Mouse (Mus musculus) kidney, embryonic 16.5 days (tissue): ENCODE data around the gene Ndufaf4. TPM values are rescaled to one million over a fixed set of nuclear protein-coding genes. Genes with fewer than 3 reads are reported as not detected.

ENCODE experiments used
- ATAC-seq: fragments of 200-750 bp; cut with Nextera tagmentation; 2 replicates; pipeline ENCODE4 v1.8.0; 2017; ENCODE audit warnings: moderate TSS enrichment; ENCODE audit not compliant: low FRiP score, low TSS enrichment
- H3K27ac ChIP-seq: fragments of 300-500 bp; sonication (generic); 2 replicates; pipeline ENCODE4 v1.5.1; 2014; ENCODE audit warnings: low read length
- H3K27me3 ChIP-seq: fragments of 300-500 bp; sonication (generic); 2 replicates; pipeline ENCODE4 v1.6.1; 2014; ENCODE audit warnings: low read length, control low read depth, mixed read lengths; ENCODE audit not compliant: insufficient read depth
- H3K36me3 ChIP-seq: fragments of 300-500 bp; sonication (generic); 2 replicates; pipeline ENCODE4 v1.6.1; 2014; ENCODE audit warnings: low read length, control low read depth, mixed read lengths; ENCODE audit not compliant: insufficient read depth
- H3K4me1 ChIP-seq: fragments of 300-500 bp; sonication (generic); 2 replicates; pipeline ENCODE4 v1.6.1; 2014; ENCODE audit warnings: low read length, control low read depth, mixed read lengths; ENCODE audit not compliant: insufficient read depth
- H3K4me2 ChIP-seq: fragments of 300-500 bp; sonication (generic); replicated peaks from 2 replicates; pipeline ENCODE4 v1.6.1; 2014; ENCODE audit warnings: low read depth, low read length
- H3K4me3 ChIP-seq: fragments of 300-500 bp; sonication (generic); 2 replicates; pipeline ENCODE4 v1.5.1; 2014; ENCODE audit warnings: mild to moderate bottlenecking, low read length
- H3K9ac ChIP-seq: fragments of 300-500 bp; sonication (generic); replicated peaks from 2 replicates; pipeline ENCODE4 v1.6.1; 2014; ENCODE audit warnings: low read length
- H3K9me3 ChIP-seq: fragments of 300-500 bp; sonication (generic); 2 replicates; pipeline ENCODE4 v1.6.1; 2016; ENCODE audit warnings: low read length, control low read depth
- WGBS: fragments of 180-500 bp; shearing (Covaris S2); extraction: QIAGEN DNeasy Blood & Tissue Kit; methylation state at CpG from one replicate; pipeline ENCODE4 v1.1.7; 2014; 5-methylcytosine and 5-hydroxymethylcytosine counted together
- polyA plus RNA-seq: library from polyadenylated mRNA; unstranded; fragments of >200 nt; fragmentation: Nextera tagmentation; extraction: Ambion mirVana; gene quantifications from 2 replicates; pipeline ENCODE4 v1.2.1, GENCODE M21; 2015

The Ndufaf4 gene
- polyA plus RNA-seq, 1 experiment from 2014 or later, result 46.4 TPM

- ATAC-seq, result 0 out of 2 replicates have a peak, but pooled peaks have one; percentile 25
- WGBS, result 16% methylated on average over 8 of the region's 8 CpGs
- no peaks in the 10 kb centered on the region for H3K27me3 ChIP-seq
Observed at GRCm38 (mm10) chr4:24898636-24899035, 753 bp downstream of the Ndufaf4 start.

GRCm38 (mm10) chr4:24899146-24899545 is 1.3 kb downstream of the Ndufaf4 start:
- no peak overlapping the region for H3K27ac ChIP-seq
- peak overlapping the region; percentile 48 for H3K9ac ChIP-seq

More at GRCm38 (mm10) chr4:24898636-24899035, 753 bp downstream of the Ndufaf4 start:
- H3K36me3 ChIP-seq, result peaks cover 16% of the 10 kb centered on the region; the same call in 1 of the 2 replicates
- peaks cover 12% of the 10 kb centered on the region; the same call in 1 of the 2 replicates for H3K4me1 ChIP-seq
- no peaks in the 10 kb centered on the region for H3K9me3 ChIP-seq
- peak overlapping the region; percentile 87 for H3K4me2 ChIP-seq
- peak overlapping the region; percentile 59 for H3K9ac ChIP-seq
- no peak overlapping the region for H3K27ac ChIP-seq
- peak overlapping the region; percentile 97 for H3K4me3 ChIP-seq

GRCm38 (mm10) chr4:24907745-24908144 is 9.9 kb downstream of the Ndufaf4 start:
- no peak overlapping the region for H3K4me2 ChIP-seq
- H3K9me3 ChIP-seq, result no peaks in the 10 kb centered on the region
- H3K27ac ChIP-seq, result no peak overlapping the region
- ATAC-seq, result no peak; the same call in 1 of the 2 replicates
- peaks cover 7% of the 10 kb centered on the region; the same call in 1 of the 2 replicates for H3K36me3 ChIP-seq
- H3K9ac ChIP-seq, result no peak overlapping the region
- no peaks in the 10 kb centered on the region for H3K4me1 ChIP-seq
- H3K4me3 ChIP-seq, result no peak overlapping the region
- no peaks in the 10 kb centered on the region for H3K27me3 ChIP-seq
- WGBS, result 33% methylated on average over 3 of the region's 3 CpGs

More at GRCm38 (mm10) chr4:24899146-24899545, 1.3 kb downstream of the Ndufaf4 start:
- WGBS, result 13% methylated on average over 4 of the region's 4 CpGs
- Histone ChIP-seq H3K27me3 (no peaks in the 10 kb centered on the region), H3K4me2 (peak overlapping the region; percentile 87), H3K4me1 (peaks cover 12% of the 10 kb centered on the region; the same call in 1 of the 2 replicates), H3K4me3 (peak overlapping the region; percentile 97), H3K9me3 (no peaks in the 10 kb centered on the region), H3K36me3 (peaks cover 16% of the 10 kb centered on the region; the same call in 1 of the 2 replicates)
- ATAC-seq, result no peak

GRCm38 (mm10) chr4:24915631-24916030 is 17.7 kb downstream of the Ndufaf4 start:
- H3K9ac ChIP-seq, result no peak overlapping the region
- 84% methylated on average over 2 of the region's 2 CpGs for WGBS
- no peaks in the 10 kb centered on the region for H3K27me3 ChIP-seq
- no peaks in the 10 kb centered on the region for H3K9me3 ChIP-seq
- no peak overlapping the region for H3K4me2 ChIP-seq
- no peaks in the 10 kb centered on the region for H3K4me1 ChIP-seq
- no peak overlapping the region for H3K4me3 ChIP-seq
- H3K27ac ChIP-seq, result no peak overlapping the region
- no peak for ATAC-seq
- H3K36me3 ChIP-seq, result no peaks in the 10 kb centered on the region

GRCm38 (mm10) chr4:24920006-24920577 is 22.2 kb downstream of the Ndufaf4 start:
- H3K27me3 ChIP-seq, result no peaks in the 10 kb centered on the region
- no peak overlapping the region for H3K27ac ChIP-seq
- no peak overlapping the region for H3K9ac ChIP-seq
- no peak for ATAC-seq
- 66% methylated on average over 5 of the region's 5 CpGs for WGBS
- H3K36me3 ChIP-seq, result no peaks in the 10 kb centered on the region
- no peaks in the 10 kb centered on the region for H3K4me1 ChIP-seq
- no peak overlapping the region for H3K4me3 ChIP-seq
- H3K9me3 ChIP-seq, result no peaks in the 10 kb centered on the region
- H3K4me2 ChIP-seq, result no peak overlapping the region

- no peaks in the 10 kb centered on the region for H3K36me3 ChIP-seq
- no peaks in the 10 kb centered on the region for H3K27me3 ChIP-seq
- no peak overlapping the region for H3K9ac ChIP-seq
- no peak for ATAC-seq
- H3K4me1 ChIP-seq, result no peaks in the 10 kb centered on the region
- H3K9me3 ChIP-seq, result no peaks in the 10 kb centered on the region
- H3K4me3 ChIP-seq, result no peak overlapping the region
- H3K27ac ChIP-seq, result no peak overlapping the region
- WGBS, result 64% methylated on average over 2 of the region's 2 CpGs
- no peak overlapping the region for H3K4me2 ChIP-seq
Observed at GRCm38 (mm10) chr4:24924726-24925125, 26.8 kb downstream of the Ndufaf4 start.

- no peaks in the 10 kb centered on the region for H3K9me3 ChIP-seq
- no peaks in the 10 kb centered on the region for H3K27me3 ChIP-seq
- H3K4me2 ChIP-seq, result no peak overlapping the region
- no peak for ATAC-seq
- H3K36me3 ChIP-seq, result no peaks in the 10 kb centered on the region
- WGBS, result 81% methylated on average over 5 of the region's 5 CpGs
- no peaks in the 10 kb centered on the region for H3K4me1 ChIP-seq
- no peak overlapping the region for H3K9ac ChIP-seq
- H3K27ac ChIP-seq, result no peak overlapping the region
- no peak overlapping the region for H3K4me3 ChIP-seq
Observed at GRCm38 (mm10) chr4:24928260-24928780, 30.4 kb downstream of the Ndufaf4 start.

GRCm38 (mm10) chr4:24928926-24929325 is 31.0 kb downstream of the Ndufaf4 start:
- Histone ChIP-seq H3K9me3 (no peaks in the 10 kb centered on the region), H3K4me1 (no peaks in the 10 kb centered on the region), H3K9ac (no peak overlapping the region), H3K36me3 (no peaks in the 10 kb centered on the region), H3K4me2 (no peak overlapping the region), H3K27ac (no peak overlapping the region), H3K4me3 (no peak overlapping the region), H3K27me3 (no peaks in the 10 kb centered on the region)
- WGBS, result 87% methylated on average over 5 of the region's 5 CpGs
- no peak for ATAC-seq

GRCm38 (mm10) chr4:24942728-24943424 is 45.0 kb downstream of the Ndufaf4 start:
- H3K9me3 ChIP-seq, result no peaks in the 10 kb centered on the region
- no peaks in the 10 kb centered on the region for H3K36me3 ChIP-seq
- WGBS, result 70% methylated on average over 6 of the region's 6 CpGs
- no peaks in the 10 kb centered on the region for H3K4me1 ChIP-seq
- no peak overlapping the region for H3K9ac ChIP-seq
- no peak overlapping the region for H3K4me3 ChIP-seq
- no peak for ATAC-seq
- H3K4me2 ChIP-seq, result no peak overlapping the region
- no peaks in the 10 kb centered on the region for H3K27me3 ChIP-seq
- no peak overlapping the region for H3K27ac ChIP-seq
